Mouse (Mus musculus) B cell, adult 2 months (primary cell): ENCODE data around the gene Cbfb.
"Not testable (repeated sequence)": the region's sequence is repeated elsewhere in the genome, so short reads cannot be mapped to it uniquely, and the experiment has no call there.

Experiments used
- DNase-seq, 2 experiments: peaks; one replicate each; pipeline ENCODE4 v3.0.0; 2022

Gene Cbfb

GRCm38 (mm10) chr8:105170381-105171115 lies at the start of gene Cbfb:
Gene Cbfb, plus strand, starts transcription at chr8:105170674.
- DNase-seq: peak; percentile 97

- DNase-seq: no peak
Observed at GRCm38 (mm10) chr8:105129864-105130263, 40.6 kb upstream of the Cbfb start.

GRCm38 (mm10) chr8:105131509-105131908 lies 39.0 kb upstream of the Cbfb start, which contains the start of gene Ces4a:
Gene Ces4a, plus strand, starts transcription at chr8:105131800.
- no peak for DNase-seq

GRCm38 (mm10) chr8:105138423-105138822 lies 32.1 kb upstream of the Cbfb start:
- DNase-seq: peak; percentile 84 to 85

GRCm38 (mm10) chr8:105142395-105142794 lies 28.1 kb upstream of the Cbfb start:
- DNase-seq: no peak

GRCm38 (mm10) chr8:105151654-105152053 lies 18.8 kb upstream of the Cbfb start:
- DNase-seq: no peak

- no peak for DNase-seq
Observed at GRCm38 (mm10) chr8:105152623-105153398, 17.7 kb upstream of the Cbfb start.

GRCm38 (mm10) chr8:105154316-105154715 lies 16.2 kb upstream of the Cbfb start:
- DNase-seq: no peak

GRCm38 (mm10) chr8:105155091-105155745 lies 15.3 kb upstream of the Cbfb start:
- DNase-seq: no peak

GRCm38 (mm10) chr8:105157555-105157954 lies 12.9 kb upstream of the Cbfb start:
- peak; percentile 78 to 79 for DNase-seq

- DNase-seq: peak; percentile 15 to 24
Observed at GRCm38 (mm10) chr8:105158084-105158483, 12.4 kb upstream of the Cbfb start.

- no peak for DNase-seq
Observed at GRCm38 (mm10) chr8:105161121-105161652, 9.3 kb upstream of the Cbfb start.

GRCm38 (mm10) chr8:105164272-105164902 lies 6.1 kb upstream of the Cbfb start:
- DNase-seq: no peak

- no peak for DNase-seq
Observed at GRCm38 (mm10) chr8:105165191-105165590, 5.3 kb upstream of the Cbfb start.

GRCm38 (mm10) chr8:105167116-105167515 lies 3.4 kb upstream of the Cbfb start:
- DNase-seq: no peak

- no peak for DNase-seq
Observed at GRCm38 (mm10) chr8:105169582-105169981, 892 bp upstream of the Cbfb start.

- no peak for DNase-seq
Observed at GRCm38 (mm10) chr8:105170041-105170380, 463 bp upstream of the Cbfb start.

- peak; percentile 68 to 70 for DNase-seq
Observed at GRCm38 (mm10) chr8:105171116-105172002, 885 bp downstream of the Cbfb start.

GRCm38 (mm10) chr8:105172003-105172362 lies 1.5 kb downstream of the Cbfb start:
- DNase-seq: no peak

- DNase-seq: not testable (repeated sequence)
Observed at GRCm38 (mm10) chr8:105175287-105175686, 4.8 kb downstream of the Cbfb start.

GRCm38 (mm10) chr8:105178211-105178800 lies 7.8 kb downstream of the Cbfb start:
- DNase-seq: no peak
